Mouse (Mus musculus): Measurements from ENCODE around the gene Fndc7.
"Not testable (repeated sequence)": the region's sequence is repeated elsewhere in the genome, so short reads cannot be mapped to it uniquely, and the experiment has no call there.

The Fndc7 gene

GRCm38 (mm10) chr3:108886934-108887617 is 2.7 kb downstream of the Fndc7 start:
- DNase-seq, result no peak

GRCm38 (mm10) chr3:108885686-108886530 is 3.9 kb downstream of the Fndc7 start:
- no peak for DNase-seq

GRCm38 (mm10) chr3:108884706-108885289 is 5.0 kb downstream of the Fndc7 start:
- DNase-seq, result no peak

DNA sequence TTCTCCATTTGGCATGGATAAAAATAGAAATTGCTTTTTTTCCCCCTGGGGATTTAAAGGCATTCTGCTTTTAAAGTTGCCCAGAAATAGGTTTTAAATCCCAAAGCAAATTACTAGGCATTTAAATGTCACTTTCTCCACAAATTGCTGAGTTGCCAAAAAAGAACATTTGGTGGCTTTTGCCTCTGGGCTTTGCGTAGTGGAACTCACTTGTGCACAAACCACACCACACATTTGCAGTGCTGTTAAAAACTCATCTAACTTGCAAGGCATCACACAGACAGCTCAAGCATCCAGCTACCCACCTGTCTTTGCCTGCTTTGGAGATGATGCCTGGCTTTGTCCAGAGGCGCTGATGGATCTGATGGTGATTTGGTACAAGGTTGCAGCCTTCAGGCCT is 6.7 kb downstream of the Fndc7 start:
- DNase-seq, result no peak

GRCm38 (mm10) chr3:108881873-108882272 is 7.9 kb downstream of the Fndc7 start:
- DNase-seq, result not testable (repeated sequence)

DNA sequence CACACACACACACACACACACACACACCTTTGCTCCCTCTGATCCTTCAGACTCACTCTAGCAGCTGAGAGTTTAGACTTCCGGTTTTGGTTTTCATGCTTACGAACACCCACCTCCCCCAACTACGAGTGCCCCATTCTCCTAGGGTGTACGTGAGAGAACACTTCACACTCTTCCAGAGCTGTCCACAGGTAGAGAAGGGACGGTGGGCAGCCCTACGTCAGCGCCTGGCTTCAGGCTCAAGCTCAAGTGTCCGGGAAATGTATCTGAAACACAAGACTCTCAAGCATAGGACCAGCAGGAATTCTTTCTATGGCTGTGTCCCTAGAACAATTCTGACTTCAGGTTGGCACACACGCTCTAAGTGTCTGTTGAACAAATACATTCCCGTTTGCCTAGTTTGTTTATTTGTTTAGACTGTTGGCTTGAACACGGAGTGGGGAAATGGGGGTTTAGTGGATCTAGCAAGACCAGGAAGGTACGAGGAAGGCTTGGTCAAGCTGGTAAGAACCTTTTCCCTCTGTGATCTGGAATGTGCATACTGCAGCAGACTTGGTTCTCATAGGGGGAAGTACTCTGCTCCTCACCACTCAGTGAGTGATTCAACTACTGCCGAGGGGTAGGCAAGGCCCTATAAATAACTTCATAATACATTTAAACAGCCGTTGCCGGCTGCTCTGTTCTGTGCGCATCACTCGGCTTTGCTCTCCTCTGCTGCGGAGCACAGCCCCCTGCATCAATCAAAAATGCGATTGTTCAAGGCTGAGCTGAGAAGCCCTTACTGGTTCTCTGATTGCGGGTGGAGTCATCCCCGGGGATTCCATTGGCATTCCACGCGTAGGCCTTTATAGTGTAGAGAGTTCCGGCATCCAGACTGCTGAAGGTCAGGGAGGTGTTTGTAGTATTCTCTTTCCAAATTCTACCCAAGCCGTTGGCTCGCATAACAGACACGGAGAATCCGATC is 9.0 kb downstream of the Fndc7 start:
- DNase-seq, result no peak

DNA sequence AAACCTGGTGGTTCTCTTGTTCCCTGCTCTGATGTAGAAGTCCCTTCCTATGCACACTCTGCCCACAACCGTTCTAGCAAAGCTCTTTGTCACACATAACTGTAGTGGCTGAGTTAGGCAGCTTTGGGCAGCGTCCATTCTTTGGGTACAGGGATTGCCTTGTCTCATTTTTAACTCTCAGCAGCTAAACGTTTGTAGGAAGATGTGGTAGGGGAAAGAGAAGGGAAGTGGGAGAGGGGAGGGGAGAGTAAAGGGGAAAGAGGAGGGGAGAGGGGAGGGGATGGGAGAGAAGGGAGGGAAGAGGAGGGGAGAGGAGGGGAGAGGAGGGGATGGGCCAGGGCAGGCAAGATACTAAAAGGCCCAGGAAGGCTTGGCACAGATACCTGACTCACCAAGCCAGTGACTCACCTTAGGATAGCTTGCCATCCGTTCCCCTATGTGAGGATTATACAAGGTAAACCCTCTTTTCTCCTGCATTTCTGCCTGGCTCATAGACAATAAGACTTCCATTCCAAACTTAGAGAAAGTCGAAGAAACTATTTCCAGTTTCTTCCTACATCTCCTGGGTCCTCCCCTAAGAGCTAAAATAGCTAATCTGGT is 9.9 kb downstream of the Fndc7 start:
- no peak for DNase-seq

DNA sequence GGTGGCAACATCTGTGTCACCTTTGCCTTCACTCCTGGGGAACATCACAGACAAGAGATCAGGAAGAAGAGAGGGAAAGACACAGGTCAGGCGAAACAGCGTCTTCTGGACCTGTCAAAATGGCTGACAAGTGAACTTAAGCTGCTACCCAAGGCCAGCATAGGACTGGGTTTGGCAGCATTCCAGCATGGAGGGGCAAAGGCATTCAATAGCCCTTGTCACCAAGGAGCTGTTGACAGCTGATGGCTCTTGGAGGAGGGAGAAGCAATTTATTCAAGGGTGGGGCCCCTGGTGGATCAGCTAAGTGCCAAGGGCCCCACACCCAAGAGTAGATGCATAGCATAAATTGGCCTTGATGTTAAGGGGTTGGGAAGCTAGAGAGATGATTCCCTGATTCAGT is 10.7 kb downstream of the Fndc7 start:
- DNase-seq, result no peak

DNA sequence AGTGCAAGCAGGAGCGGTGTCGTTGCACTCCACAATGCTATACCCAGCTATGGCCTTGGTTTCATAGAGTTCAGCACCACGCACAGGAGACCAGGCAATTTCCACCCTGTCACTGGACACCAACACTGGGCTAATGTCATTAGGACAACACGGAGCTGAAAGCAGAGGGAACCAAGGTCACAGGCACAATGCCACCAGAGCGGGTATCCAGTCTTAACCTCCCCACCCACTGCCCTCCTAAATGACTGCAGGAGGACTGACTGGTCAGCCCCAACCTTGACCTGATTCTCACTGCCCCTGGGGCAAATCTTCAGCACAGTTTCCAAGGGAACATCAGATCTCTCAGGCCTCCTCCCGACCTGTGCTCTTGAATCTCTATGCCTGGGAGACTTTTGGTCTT is 19.2 kb downstream of the Fndc7 start:
- peak in 1 of 2 experiments; percentile 8 for DNase-seq

DNA sequence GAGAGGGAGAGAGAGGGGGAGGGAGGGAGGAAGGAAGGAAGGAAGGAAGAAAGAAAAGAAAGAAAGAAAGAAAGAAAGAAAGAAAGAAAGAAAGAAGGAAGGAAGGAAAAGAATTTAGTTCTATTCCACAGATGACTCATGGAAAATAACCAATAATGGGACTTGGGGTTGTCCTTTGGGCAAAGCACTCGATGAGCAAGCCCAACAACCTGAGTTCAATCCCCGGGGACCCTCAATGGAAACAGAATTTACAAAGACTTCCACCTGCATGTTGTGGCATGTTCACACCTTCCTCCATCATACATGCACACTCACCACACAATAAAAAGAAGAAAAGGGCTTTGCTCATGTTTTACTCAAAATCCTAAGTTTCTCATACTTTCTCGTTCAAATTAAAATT is 22.4 kb downstream of the Fndc7 start:
- DNase-seq, result no peak

DNA sequence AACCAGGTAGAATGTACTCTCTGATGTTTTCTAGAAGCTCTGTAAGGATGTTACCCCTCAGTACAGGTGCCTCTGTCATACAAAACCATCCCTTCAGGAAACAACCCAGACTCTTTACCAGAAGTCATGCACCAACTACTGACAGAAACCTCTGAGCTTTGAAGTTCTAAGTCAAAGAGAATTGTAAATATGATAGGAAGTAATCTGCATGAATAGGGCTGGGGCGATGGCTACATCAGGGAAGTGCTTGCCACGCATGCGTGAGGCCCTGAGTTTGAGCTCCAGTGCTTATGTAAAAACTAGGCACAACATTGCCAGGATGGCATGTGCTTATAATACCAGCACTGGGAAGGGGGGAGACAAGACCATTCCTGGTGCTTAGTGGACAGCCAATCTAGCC is 24.1 kb downstream of the Fndc7 start:
- no peak for DNase-seq

DNA sequence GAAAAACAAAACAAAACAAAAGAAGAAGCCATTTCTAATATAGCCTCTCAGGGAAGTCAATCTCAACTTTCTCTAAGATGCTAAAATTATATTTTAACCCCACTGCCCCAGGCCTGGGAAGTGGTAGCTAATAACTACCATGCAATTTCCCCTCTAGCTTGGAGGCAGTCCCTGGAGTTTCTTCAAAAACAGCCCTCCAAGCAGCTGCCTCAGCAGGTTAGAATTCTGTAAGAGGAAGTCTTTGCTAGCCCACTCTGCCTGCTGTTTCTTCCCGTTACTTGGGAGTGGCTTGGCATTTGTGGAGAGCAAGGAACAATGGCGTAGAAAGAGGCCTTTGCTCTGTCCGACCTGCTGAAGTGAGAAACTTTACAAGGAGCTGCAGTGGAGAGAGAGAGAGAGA is 24.7 kb downstream of the Fndc7 start:
- no peak for DNase-seq

GRCm38 (mm10) chr3:108863091-108863490 is 26.7 kb downstream of the Fndc7 start:
- no peak for DNase-seq

DNA sequence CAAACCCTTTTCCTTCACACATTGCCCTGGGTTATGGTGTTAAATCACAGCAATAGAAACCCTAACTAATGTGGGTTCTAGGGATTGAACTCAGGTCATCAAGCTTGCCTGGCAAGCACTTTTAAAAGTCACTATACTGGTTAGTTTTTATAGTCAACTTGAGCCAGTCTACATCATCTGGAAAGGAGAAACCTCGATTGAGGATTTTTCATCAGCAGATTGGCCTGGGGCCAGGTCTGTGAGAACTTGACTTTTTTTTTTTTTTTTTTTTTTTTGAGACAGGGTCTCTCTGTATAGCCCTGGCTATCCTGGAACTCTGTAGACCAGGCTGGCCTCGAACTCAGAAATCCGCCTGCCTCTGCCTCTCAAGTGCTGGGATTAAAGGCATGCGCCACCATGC is 27.5 kb downstream of the Fndc7 start:
- DNase-seq, result not testable (repeated sequence)

- no peak for DNase-seq
Measured at GRCm38 (mm10) chr3:108860786-108861185, 29.0 kb downstream of the Fndc7 start.

GRCm38 (mm10) chr3:108858231-108858770 is 31.5 kb downstream of the Fndc7 start:
- DNase-seq, result no peak

GRCm38 (mm10) chr3:108857714-108858113 is 32.1 kb downstream of the Fndc7 start:
- no peak for DNase-seq

GRCm38 (mm10) chr3:108857124-108857470 is 32.7 kb downstream of the Fndc7 start:
- no peak for DNase-seq

- DNase-seq, result peak; percentile 61 to 63
Measured at GRCm38 (mm10) chr3:108856386-108857123, 33.3 kb downstream of the Fndc7 start.

GRCm38 (mm10) chr3:108855864-108856263 is 33.9 kb downstream of the Fndc7 start:
- DNase-seq, result no peak

- DNase-seq, result peak in 1 of 2 experiments; percentile 16
Measured at GRCm38 (mm10) chr3:108855371-108855770, 34.4 kb downstream of the Fndc7 start.
